Mouse (Mus musculus) embryonic facial prominence, embryonic 11.5 days (tissue): ENCODE results near the gene Mblac1. TPM values are rescaled to one million over a fixed set of nuclear protein-coding genes. Genes with fewer than 3 reads are reported as not detected.

Source experiments
- ATAC-seq: fragments of 200-750 bp; cut with Nextera tagmentation; replicated peaks from 2 replicates; pipeline ENCODE4 v1.8.0; 2017; ENCODE audit warnings: low read depth; ENCODE audit not compliant: insufficient number of reproducible peaks, low FRiP score, low TSS enrichment
- DNase-seq: peaks from one replicate; pipeline ENCODE4 v3.0.0-alpha.2; 2015; ENCODE audit warnings: low spot score
- H3K27ac ChIP-seq: fragments of 300-500 bp; sonication (generic); replicated peaks from 2 replicates; pipeline ENCODE4 v1.5.1; 2014; ENCODE audit warnings: mild to moderate bottlenecking, low read depth, low read length, control low read depth
- H3K27me3 ChIP-seq: fragments of 300-500 bp; sonication (generic); 2 replicates; pipeline ENCODE4 v1.6.1; 2014; ENCODE audit warnings: mild to moderate bottlenecking, low read length, moderate library complexity, mixed read lengths; ENCODE audit not compliant: control insufficient read depth, insufficient read depth
- H3K36me3 ChIP-seq: fragments of 300-500 bp; sonication (generic); replicated peaks from 2 replicates; pipeline ENCODE4 v1.6.1; 2014; ENCODE audit warnings: low read depth, mild to moderate bottlenecking, low read length, moderate library complexity, mixed read lengths; ENCODE audit not compliant: control insufficient read depth, insufficient read depth
- H3K4me1 ChIP-seq: fragments of 300-500 bp; sonication (generic); 2 replicates; pipeline ENCODE4 v1.6.1; 2014; ENCODE audit warnings: low read length, mixed read lengths; ENCODE audit not compliant: control insufficient read depth, insufficient read depth
- H3K4me2 ChIP-seq: fragments of 300-500 bp; sonication (generic); 2 replicates; pipeline ENCODE4 v1.6.1; 2014; ENCODE audit warnings: low read depth, mild to moderate bottlenecking, control low read depth, low read length, moderate library complexity
- H3K4me3 ChIP-seq: fragments of 300-500 bp; sonication (generic); 2 replicates; pipeline ENCODE4 v1.5.1; 2014; ENCODE audit warnings: low read depth, low read length, control low read depth
- H3K9ac ChIP-seq: fragments of 300-500 bp; sonication (generic); replicated peaks from 2 replicates; pipeline ENCODE4 v1.6.1; 2014; ENCODE audit warnings: mild to moderate bottlenecking, control low read depth, low read length
- H3K9me3 ChIP-seq: fragments of 300-500 bp; sonication (generic); replicated peaks from 2 replicates; pipeline ENCODE4 v1.6.1; 2016; ENCODE audit warnings: mild to moderate bottlenecking, low read length, inconsistent platforms, mixed read lengths; ENCODE audit not compliant: control insufficient read depth
- WGBS: fragments of 180-500 bp; shearing (Covaris S2); extraction: QIAGEN DNeasy Blood & Tissue Kit; methylation state at CpG from one replicate; pipeline ENCODE4 v1.1.7; 2014; 5-methylcytosine and 5-hydroxymethylcytosine counted together
- polyA plus RNA-seq: library from polyadenylated mRNA; unstranded; fragments of >200 nt; fragmentation: Nextera tagmentation; extraction: Ambion mirVana; gene quantifications from 2 replicates; pipeline ENCODE4 v1.2.1, GENCODE M21; 2014

Mblac1 gene
- polyA plus RNA-seq, 1 experiment from 2014 or later: 8.6 TPM

- H3K4me2 ChIP-seq: no peak overlapping the region
- DNase-seq (no peak), ATAC-seq (no peak)
- H3K36me3 ChIP-seq: no peaks in the 10 kb centered on the region
- H3K4me1 ChIP-seq: no peaks in the 10 kb centered on the region
- no peak overlapping the region for H3K27ac ChIP-seq
- H3K9me3 ChIP-seq: no peaks in the 10 kb centered on the region
- 60% methylated on average over 3 of the region's 3 CpGs for WGBS
- H3K9ac ChIP-seq: no peak overlapping the region
- no peaks in the 10 kb centered on the region for H3K27me3 ChIP-seq
- no peak overlapping the region for H3K4me3 ChIP-seq
These were observed 29.2 kb downstream of the Mblac1 start for GRCm38 (mm10) chr5:138223287-138223686.

- H3K27ac ChIP-seq: no peak within 1 kb of the TSS
- no peaks in the 10 kb centered on the region for H3K36me3 ChIP-seq
- H3K4me3 ChIP-seq: no peak within 1 kb of the TSS
- H3K4me2 ChIP-seq: no peak within 1 kb of the TSS
- no peaks in the 10 kb centered on the region for H3K27me3 ChIP-seq
- H3K9ac ChIP-seq: no peak within 1 kb of the TSS
- H3K9me3 ChIP-seq: no peaks in the 10 kb centered on the region
- ATAC-seq: no peak
- WGBS: 59% methylated on average over 2 of the region's 2 CpGs
- no peaks in the 10 kb centered on the region for H3K4me1 ChIP-seq
- DNase-seq: no peak
These were observed 31.6 kb downstream of the Mblac1 start, which contains the start of gene Nxpe5 for GRCm38 (mm10) chr5:138225700-138226099. Nxpe5 (plus strand) TSS chr5:138225898.

GRCm38 (mm10) chr5:138226491-138226890, 32.4 kb downstream of the Mblac1 start:
- no peaks in the 10 kb centered on the region for H3K4me1 ChIP-seq
- H3K9ac ChIP-seq: no peak overlapping the region
- no peak overlapping the region for H3K4me2 ChIP-seq
- H3K27ac ChIP-seq: no peak overlapping the region
- ATAC-seq (no peak), DNase-seq (no peak)
- H3K36me3 ChIP-seq: no peaks in the 10 kb centered on the region
- no peaks in the 10 kb centered on the region for H3K9me3 ChIP-seq
- WGBS: 77% methylated on average over 4 of the region's 4 CpGs
- no peak overlapping the region for H3K4me3 ChIP-seq
- no peaks in the 10 kb centered on the region for H3K27me3 ChIP-seq

DNA sequence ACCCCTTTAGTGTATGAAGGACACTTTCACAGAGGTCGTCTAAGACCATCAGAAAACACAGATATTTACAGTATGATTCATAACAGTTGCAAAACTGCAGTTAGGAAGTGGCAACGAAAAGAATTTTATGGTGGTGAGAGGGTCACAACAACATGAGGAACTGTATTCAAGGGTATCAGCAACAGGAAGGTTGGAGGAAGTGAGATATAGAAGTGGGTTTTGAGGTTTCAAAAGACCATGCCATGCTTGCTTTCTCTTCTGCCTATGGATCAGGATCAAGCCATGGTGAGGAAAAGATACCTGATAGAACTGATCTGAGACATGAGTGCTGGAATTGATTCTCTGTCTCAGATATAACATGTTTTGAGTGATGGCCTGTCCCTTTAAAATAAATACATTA, 33.3 kb downstream of the Mblac1 start:
- no peak overlapping the region for H3K9ac ChIP-seq
- no peaks in the 10 kb centered on the region for H3K36me3 ChIP-seq
- no peak for DNase-seq
- no peaks in the 10 kb centered on the region for H3K27me3 ChIP-seq
- no peaks in the 10 kb centered on the region for H3K4me1 ChIP-seq
- 62% methylated on average over 2 of the region's 2 CpGs for WGBS
- H3K4me3 ChIP-seq: no peak overlapping the region
- ATAC-seq: no peak
- no peaks in the 10 kb centered on the region for H3K9me3 ChIP-seq
- H3K27ac ChIP-seq: no peak overlapping the region
- no peak overlapping the region for H3K4me2 ChIP-seq

- Histone ChIP-seq H3K36me3 (no peaks in the 10 kb centered on the region), H3K4me3 (no peak overlapping the region), H3K27me3 (no peaks in the 10 kb centered on the region), H3K9ac (no peak overlapping the region), H3K4me2 (no peak overlapping the region), H3K27ac (no peak overlapping the region), H3K9me3 (no peaks in the 10 kb centered on the region), H3K4me1 (no peaks in the 10 kb centered on the region)
- no peak for ATAC-seq
- WGBS: 59% methylated on average over 3 of the region's 3 CpGs
- no peak for DNase-seq
These were observed 33.9 kb downstream of the Mblac1 start for GRCm38 (mm10) chr5:138228026-138228425.

DNA sequence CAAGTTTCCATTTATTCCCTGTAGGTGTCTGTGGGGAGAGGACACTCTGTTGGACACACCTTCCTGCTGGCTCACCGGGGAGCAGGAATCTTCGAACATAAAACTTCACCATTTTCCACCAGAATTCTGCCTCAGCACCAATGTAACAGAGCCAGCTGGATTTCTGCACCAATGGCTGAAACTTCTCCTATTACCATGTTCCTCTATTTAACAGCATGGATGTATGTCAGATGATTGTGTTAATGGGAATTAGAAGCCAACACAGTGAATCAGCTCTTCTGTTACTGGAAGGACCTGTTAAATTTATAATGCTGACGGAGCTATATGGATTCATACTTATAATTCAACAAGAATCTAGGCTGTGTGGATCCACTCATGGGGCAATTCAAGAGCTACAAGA, 35.4 kb downstream of the Mblac1 start:
- 85% methylated on average over 3 of the region's 3 CpGs for WGBS
- Histone ChIP-seq H3K36me3 (no peaks in the 10 kb centered on the region), H3K4me3 (no peak overlapping the region), H3K27me3 (no peaks in the 10 kb centered on the region), H3K4me1 (no peaks in the 10 kb centered on the region), H3K27ac (no peak overlapping the region), H3K4me2 (no peak overlapping the region), H3K9me3 (no peaks in the 10 kb centered on the region), H3K9ac (no peak overlapping the region)
- DNase-seq (no peak), ATAC-seq (no peak)

DNA sequence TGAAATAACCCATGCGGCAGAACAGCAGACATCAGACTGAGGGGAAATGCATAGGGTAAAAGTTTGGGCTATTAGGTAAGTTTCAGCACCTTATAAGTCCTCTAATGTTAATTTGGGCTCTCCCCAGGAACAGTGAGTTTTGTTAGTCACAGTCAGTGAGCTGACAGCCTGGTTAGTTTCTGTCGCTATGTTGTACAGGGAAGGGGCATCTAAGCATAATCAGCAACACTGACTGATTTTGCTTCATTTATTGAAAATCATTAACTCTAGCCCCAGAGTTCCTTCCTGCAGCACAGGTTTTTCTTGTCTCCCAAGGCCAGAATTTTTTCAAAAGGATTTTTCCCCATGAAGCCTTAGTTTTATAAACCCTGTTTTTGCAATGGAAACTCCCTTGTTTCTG, 39.7 kb downstream of the Mblac1 start:
- no peak overlapping the region for H3K4me3 ChIP-seq
- WGBS: 89% methylated on average over 2 of the region's 2 CpGs
- no peak overlapping the region for H3K27ac ChIP-seq
- H3K36me3 ChIP-seq: no peaks in the 10 kb centered on the region
- H3K4me1 ChIP-seq: no peaks in the 10 kb centered on the region
- no peak overlapping the region for H3K4me2 ChIP-seq
- no peak overlapping the region for H3K9ac ChIP-seq
- ATAC-seq (no peak), DNase-seq (no peak)
- no peaks in the 10 kb centered on the region for H3K9me3 ChIP-seq
- H3K27me3 ChIP-seq: no peaks in the 10 kb centered on the region

- Histone ChIP-seq H3K4me1 (no peaks in the 10 kb centered on the region), H3K9me3 (no peaks in the 10 kb centered on the region), H3K4me2 (no peak overlapping the region), H3K4me3 (no peak overlapping the region), H3K27me3 (no peaks in the 10 kb centered on the region), H3K9ac (no peak overlapping the region), H3K27ac (no peak overlapping the region), H3K36me3 (no peaks in the 10 kb centered on the region)
- ATAC-seq (no peak), DNase-seq (no peak)
These were observed 40.1 kb downstream of the Mblac1 start for GRCm38 (mm10) chr5:138234224-138234623.
